ENCODE assay signal across 8 mouse cellular contexts in genomic region chr4:141591547-141591946, GRCm38 (mm10). TPM values are rescaled to one million over a fixed set of nuclear protein-coding genes. Genes with fewer than 3 reads are reported as not detected.
A peak's percentile ranks its signal among the peaks of the same experiment; 100 is the strongest.
DNase-seq lines count a peak whose midpoint lies in the region; ATAC-seq and TF ChIP-seq lines count a peak whose summit lies in the region.
"Had no signal": no experiment of that assay in that cellular context is flagged by ENCODE, and none has a peak within 500 bp of the region (broad histone marks: within the 10 kb centered on the region; RNA-seq: fewer than 3 reads in every experiment).

No protein-coding gene starts in this region.

- TF ChIP-seq CTCF in kidney, postnatal 0 days (IDR thresholded peaks at IDR 0.05; ENCODE audit: low read depth): peak; percentile 81

- H3K4me1 ChIP-seq in kidney, postnatal 0 days (replicated peaks; ENCODE audit: insufficient read depth, low read length): no peaks in the 10 kb centered on the region

- peak; percentile 49 for DNase-seq in kidney, postnatal 0 days (ENCODE audit: low spot score)
- no peak for DNase-seq in kidney, adult 11 months
- DNase-seq in ES-CJ7 (ENCODE audit: low read depth, low spot score): peak; percentile 83
- DNase-seq in c-Kit-positive CD71-positive TER-119-positive erythroid progenitor cells, embryonic 14.5 days (ENCODE audit: low spot score): peak; percentile 56
- peak; percentile 39 to 54 for DNase-seq in lung, postnatal 4 days
- no peak for DNase-seq in layer of hippocampus, adult 8-10 months (ENCODE audit: low spot score in 2 of 2)
- no peak for DNase-seq in right cerebral cortex, postnatal 25 days

- no peak overlapping the region for H3K4me3 ChIP-seq in kidney, postnatal 0 days (replicated peaks; ENCODE audit: low read depth, low read length)

- 30% methylated on average over 3 of the region's 3 CpGs for WGBS in kidney, postnatal 0 days

- no peak overlapping the region for H3K4me2 ChIP-seq in kidney, postnatal 0 days (ENCODE audit: low read length)

- H3K27ac ChIP-seq in kidney, postnatal 0 days: no peak overlapping the region
- H3K27ac ChIP-seq: macrophage had no signal

- H3K27me3 ChIP-seq in kidney, postnatal 0 days (ENCODE audit: insufficient read depth, low read length): no peaks in the 10 kb centered on the region

- H3K9me3 ChIP-seq in kidney, postnatal 0 days (replicated peaks; ENCODE audit: low read length): no peaks in the 10 kb centered on the region

- ATAC-seq in kidney, postnatal 0 days (replicated peaks; ENCODE audit: low FRiP score, low read depth): no peak

- peaks cover 39% of the 10 kb centered on the region for H3K36me3 ChIP-seq in kidney, postnatal 0 days (ENCODE audit: insufficient read depth, low read length)

- no peak overlapping the region for H3K9ac ChIP-seq in kidney, postnatal 0 days (ENCODE audit: low read depth, low read length)

RNA-seq across cellular contexts. Expression of gene Fblim1, which starts 14.3 kb away (rescaled TPM):
- polyA plus RNA-seq in kidney, postnatal 0 days (2015; fragmentation: Nextera tagmentation; extraction: Ambion mirVana): 58.1 and 64.6 TPM in 2 replicates
- 1 to 10 TPM in 2 of 4 experiments, under 1 TPM in 2; 0.39 to 4.4 (median 1.9) TPM for total RNA-seq in layer of hippocampus, adult 8-10 months (2022)

RNA-seq across cellular contexts. Expression of gene Tmem82, which starts 26.9 kb away (rescaled TPM):
- 7.7 and 9.5 TPM in 2 replicates for polyA plus RNA-seq in kidney, postnatal 0 days (2015; fragmentation: Nextera tagmentation; extraction: Ambion mirVana)
- total RNA-seq in layer of hippocampus, adult 8-10 months (2022): under 1 TPM; 0.47 to 0.87 (median 0.54) TPM

RNA-seq across cellular contexts. Expression of gene Slc25a34, which starts 32.1 kb away (rescaled TPM):
- 1.9 and 2.3 TPM in 2 replicates for polyA plus RNA-seq in kidney, postnatal 0 days (2015; fragmentation: Nextera tagmentation; extraction: Ambion mirVana)
- total RNA-seq in layer of hippocampus, adult 8-10 months (2022): 1 to 10 TPM; 2.9 to 4.5 (median 3.8) TPM

RNA-seq across cellular contexts. Expression of gene Spen, which starts 53.1 kb away (rescaled TPM):
- polyA plus RNA-seq in kidney, postnatal 0 days (2015; fragmentation: Nextera tagmentation; extraction: Ambion mirVana): 6.2 and 6.6 TPM in 2 replicates
- total RNA-seq in layer of hippocampus, adult 8-10 months (2022): 10 to 100 TPM; 59.2 to 67.9 (median 66.9) TPM

Comparison
In these comparisons a context has a peak if more than half of its experiments do, and no peak if none do; other contexts are left out.
1. DNase-seq: peak in kidney, postnatal 0 days (single experiment), ES-CJ7 (single experiment), c-Kit-positive CD71-positive TER-119-positive erythroid progenitor cells, embryonic 14.5 days (single experiment) and lung, postnatal 4 days (2 of 2); none in kidney, adult 11 months (single experiment), layer of hippocampus, adult 8-10 months (0 of 2) and right cerebral cortex, postnatal 25 days (single experiment).